Mouse (Mus musculus) ES-Bruce4 (cell line): ENCODE measurements around the gene Tanc1.

ENCODE experiments used
- CTCF ChIP-seq: IDR thresholded peaks from one replicate; pipeline ENCODE4 v1.8.1; 2011; ENCODE audit warnings: low read depth, low read length
- POLR2A ChIP-seq: IDR thresholded peaks from one replicate; pipeline ENCODE4 v1.8.1; 2011; ENCODE audit warnings: low read length; ENCODE audit not compliant: insufficient read depth

DNA sequence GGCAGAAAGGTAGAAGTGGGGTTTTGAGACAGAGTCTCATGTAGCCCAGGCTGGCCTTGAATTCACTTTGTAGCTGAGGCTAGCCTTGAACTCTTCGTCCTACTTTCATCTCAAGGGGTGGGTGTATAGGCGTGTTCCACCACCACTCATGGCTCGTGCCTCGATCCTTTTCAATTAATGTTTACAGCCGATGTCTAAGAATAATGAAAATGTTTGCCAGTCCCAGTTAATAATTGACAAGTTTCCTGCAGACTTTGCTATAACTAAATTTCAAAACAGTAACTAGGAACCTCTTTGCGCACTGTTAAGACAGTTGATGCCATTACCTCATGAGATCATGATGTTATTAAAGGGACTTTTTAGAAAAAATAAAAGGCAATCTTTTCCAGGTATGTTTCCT, 13.6 kb upstream of the Tanc1 start:
- no peak for TF ChIP-seq CTCF
- TF ChIP-seq POLR2A: no peak
